Mouse (Mus musculus) kidney, adult 8-10 months (tissue): ENCODE measurements around the gene Trappc1.
A peak's percentile ranks its signal among the peaks of the same experiment; 100 is the strongest.

Experiments used
- DNase-seq, 2 experiments: peaks; one replicate each; pipeline ENCODE4 v3.0.0; 2022

The Trappc1 gene

GRCm38 (mm10) chr11:69331929-69332405 is 8.2 kb downstream of the Trappc1 start:
- peak; percentile 53 to 64 for DNase-seq

DNA sequence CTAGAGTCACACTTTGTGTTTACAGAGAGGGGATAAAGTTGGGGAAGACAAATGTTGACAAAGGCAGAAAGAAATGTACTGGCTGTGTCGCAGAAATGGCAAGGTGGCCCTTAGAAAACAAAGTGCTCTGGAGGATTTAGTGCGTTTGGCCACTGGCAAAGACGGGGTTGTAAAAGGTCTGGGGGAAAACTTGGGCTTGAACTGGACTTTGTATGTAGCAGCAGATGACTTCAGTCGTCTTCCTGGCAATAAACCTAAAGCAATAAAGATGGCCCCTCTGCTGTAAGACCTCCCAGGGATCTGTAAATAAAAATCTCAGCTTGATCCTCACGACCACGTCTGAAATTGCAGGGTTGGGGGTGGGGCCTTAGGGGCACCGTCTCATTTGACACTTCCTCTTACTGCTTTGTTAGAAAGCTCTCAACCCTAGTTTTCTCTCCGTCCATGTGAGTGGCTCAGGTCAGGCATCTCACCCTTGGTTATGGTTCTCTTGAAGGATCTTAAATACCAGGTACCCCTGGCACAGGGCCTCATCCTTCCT is 9.0 kb downstream of the Trappc1 start:
- no peak for DNase-seq

- no peak for DNase-seq
Measured at GRCm38 (mm10) chr11:69333922-69334321, 10.1 kb downstream of the Trappc1 start.

GRCm38 (mm10) chr11:69334796-69335195 is 11.0 kb downstream of the Trappc1 start:
- DNase-seq, result no peak

DNA sequence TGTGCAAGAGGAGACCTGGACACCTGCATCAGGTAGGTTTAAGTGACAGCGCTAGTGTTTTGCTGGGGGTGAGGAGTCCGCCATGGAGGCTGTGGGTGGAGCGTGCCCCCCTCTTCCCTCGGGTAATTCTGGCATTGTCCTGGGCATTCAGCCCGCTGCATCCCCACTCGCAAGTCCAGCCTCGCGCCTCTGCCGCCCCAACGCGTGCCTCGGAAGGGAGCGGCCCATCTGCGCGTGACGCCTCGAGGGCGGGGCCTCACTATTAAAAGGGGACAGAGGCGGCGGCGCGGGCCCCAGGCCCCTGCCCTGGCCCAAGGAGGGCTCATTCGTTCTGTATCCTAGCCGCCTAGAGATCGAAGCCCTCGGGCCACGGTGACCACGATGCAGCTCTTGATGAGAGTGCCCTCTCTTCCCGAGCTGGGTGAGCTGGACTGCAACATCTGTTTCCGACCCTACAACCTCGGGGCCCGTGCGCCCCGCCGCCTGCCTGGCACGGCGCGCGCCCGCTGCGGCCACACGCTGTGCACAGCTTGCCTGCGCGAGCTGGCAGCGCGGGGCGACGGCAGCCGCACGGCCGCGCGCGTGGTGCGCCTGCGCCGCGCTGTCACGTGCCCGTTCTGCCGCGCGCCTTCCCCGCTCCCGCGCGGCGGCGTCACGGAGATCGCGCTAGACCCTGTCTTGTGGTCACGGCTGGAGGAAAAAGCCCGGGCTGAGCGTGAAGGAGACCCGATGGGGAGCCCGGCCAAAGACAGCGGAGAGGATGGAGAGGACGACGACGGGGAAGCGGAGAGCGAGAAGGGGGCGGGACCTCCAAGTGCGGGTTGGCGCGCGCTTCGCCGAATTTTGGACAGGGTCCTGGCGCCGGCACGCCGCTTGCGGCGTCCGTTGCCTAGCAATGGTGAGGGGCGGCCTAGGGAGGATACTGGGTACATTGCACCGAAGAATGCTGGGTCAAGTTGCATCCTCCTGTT is 16.7 kb downstream of the Trappc1 start, which contains the start of gene Rnf227:
Gene Rnf227, plus strand, starts transcription at position 301 of the 971 bp plus-strand sequence.
- DNase-seq, result peak in 1 of 2 experiments; percentile 49

DNA sequence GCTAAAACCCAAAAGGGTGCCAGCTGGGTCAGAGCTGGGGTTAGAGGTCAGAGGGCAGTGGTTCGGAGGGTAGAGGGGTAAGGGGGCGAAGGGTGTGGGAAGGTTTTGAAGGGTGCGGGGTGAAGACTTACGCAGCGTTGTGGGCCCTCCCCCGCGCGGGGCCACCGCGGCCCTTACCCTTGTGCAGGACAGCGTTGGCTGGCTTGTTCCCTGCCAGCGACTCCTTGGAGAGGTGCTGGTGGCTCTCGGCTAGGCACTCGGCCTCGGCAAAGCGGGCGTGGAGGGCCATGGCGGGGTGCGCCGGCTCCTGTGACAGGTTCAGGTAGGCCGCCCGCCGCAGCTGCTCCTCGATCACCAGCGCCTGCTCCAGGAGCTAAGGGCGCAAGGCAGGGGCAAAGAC is 22.7 kb downstream of the Trappc1 start:
- no peak for DNase-seq

- no peak for DNase-seq
Measured at GRCm38 (mm10) chr11:69356544-69356943, 32.8 kb downstream of the Trappc1 start.

GRCm38 (mm10) chr11:69357690-69358089 is 33.9 kb downstream of the Trappc1 start:
- no peak for DNase-seq

DNA sequence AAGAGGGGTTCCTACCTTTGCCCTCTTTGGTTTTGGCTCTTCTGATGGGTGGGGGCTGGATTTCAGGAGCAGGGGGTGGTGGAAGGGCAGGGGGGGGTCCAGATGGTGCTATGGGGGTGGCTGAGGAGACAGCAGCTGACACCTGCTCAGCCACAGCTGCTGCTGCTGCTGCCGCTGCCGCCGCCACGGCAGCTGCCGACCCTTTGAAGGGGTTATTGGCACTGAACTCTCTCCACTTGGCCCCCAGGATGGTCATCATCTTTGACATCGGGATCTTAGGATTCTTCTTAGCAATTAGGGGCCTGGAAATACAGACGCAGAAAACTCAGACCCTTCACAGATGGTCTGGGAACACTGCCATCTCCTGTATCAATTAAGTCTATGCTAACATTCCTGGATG is 38.2 kb downstream of the Trappc1 start:
- no peak for DNase-seq

GRCm38 (mm10) chr11:69362479-69362878 is 38.7 kb downstream of the Trappc1 start:
- no peak for DNase-seq

- peak; percentile 69 to 85 for DNase-seq
Measured at GRCm38 (mm10) chr11:69364376-69364775, 40.6 kb downstream of the Trappc1 start.

GRCm38 (mm10) chr11:69364910-69365309 is 41.1 kb downstream of the Trappc1 start:
- peak; percentile 98 to 99 for DNase-seq

GRCm38 (mm10) chr11:69365722-69366121 is 41.9 kb downstream of the Trappc1 start:
- DNase-seq, result no peak

DNA sequence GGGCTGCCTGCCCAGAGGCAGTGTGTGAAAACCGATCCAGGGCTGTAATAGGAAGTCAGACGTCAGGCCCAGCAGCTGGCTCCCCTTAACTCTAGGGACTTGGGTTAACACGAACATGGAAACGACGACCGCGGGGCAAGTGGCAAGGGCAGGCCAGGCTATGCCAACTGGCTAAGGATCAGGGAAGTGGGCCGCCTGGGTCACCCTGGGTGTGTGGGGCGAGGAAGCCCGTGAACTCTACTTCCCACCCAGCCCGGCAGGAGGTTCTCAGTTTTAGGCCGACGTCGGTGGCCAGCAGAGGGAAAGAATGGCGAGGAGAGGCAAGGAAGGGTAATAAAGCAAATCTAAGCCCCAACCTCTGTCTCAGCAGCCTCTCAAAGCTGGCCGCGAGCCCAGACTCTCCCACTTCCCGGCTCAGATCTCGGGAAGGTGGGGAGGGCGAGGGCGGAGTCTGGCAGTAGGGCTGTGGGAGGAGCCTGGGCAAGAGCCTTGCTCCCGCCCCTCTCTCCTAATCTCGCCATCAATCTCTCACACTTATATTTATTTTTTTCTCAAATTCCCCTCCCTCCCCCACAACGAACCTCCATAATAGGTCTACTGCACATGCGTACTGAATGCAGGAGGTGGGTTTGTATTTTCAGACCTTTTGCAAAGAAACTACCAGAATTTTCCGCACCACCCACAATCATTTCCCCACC is 42.5 kb downstream of the Trappc1 start:
- DNase-seq, result peak; percentile 97

GRCm38 (mm10) chr11:69366855-69367615 is 43.3 kb downstream of the Trappc1 start:
- DNase-seq, result peak in 1 of 2 experiments; percentile 51

DNA sequence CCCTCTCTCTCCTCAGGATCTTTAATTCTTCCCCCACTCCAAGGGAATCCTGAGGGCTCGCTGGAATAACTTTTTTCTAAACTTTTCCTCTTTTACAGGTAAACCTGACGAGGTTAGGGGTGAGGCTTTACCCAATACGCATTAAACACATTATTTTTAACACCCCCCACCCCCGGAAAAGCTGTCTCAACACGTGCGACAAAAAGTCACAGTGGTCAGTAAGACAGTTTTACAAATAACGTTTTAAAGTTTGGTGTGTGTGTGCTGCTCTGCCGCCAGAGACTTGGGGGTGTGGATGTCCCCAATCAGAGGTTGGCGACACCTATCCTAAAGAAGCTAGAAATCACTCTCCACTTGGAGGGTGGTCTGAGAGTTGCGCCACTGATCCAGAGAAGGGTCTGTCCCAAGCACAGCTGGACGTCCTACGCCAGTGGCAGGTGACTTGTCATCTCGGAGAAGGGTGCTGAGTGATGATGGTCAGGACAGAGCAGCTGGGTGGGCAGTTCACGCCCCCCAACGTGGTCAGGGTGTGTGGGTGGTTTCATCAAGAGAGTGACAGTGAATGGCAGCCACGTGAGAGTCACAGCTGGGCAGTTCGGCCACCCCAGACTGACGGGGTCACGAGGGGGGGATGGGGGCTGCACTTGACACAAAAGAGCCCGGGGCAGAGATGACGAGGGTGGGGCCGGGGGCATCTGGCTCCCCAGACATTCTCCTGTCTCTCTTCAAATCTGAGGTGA is 44.0 kb downstream of the Trappc1 start:
- peak in 1 of 2 experiments; percentile 44 for DNase-seq

DNA sequence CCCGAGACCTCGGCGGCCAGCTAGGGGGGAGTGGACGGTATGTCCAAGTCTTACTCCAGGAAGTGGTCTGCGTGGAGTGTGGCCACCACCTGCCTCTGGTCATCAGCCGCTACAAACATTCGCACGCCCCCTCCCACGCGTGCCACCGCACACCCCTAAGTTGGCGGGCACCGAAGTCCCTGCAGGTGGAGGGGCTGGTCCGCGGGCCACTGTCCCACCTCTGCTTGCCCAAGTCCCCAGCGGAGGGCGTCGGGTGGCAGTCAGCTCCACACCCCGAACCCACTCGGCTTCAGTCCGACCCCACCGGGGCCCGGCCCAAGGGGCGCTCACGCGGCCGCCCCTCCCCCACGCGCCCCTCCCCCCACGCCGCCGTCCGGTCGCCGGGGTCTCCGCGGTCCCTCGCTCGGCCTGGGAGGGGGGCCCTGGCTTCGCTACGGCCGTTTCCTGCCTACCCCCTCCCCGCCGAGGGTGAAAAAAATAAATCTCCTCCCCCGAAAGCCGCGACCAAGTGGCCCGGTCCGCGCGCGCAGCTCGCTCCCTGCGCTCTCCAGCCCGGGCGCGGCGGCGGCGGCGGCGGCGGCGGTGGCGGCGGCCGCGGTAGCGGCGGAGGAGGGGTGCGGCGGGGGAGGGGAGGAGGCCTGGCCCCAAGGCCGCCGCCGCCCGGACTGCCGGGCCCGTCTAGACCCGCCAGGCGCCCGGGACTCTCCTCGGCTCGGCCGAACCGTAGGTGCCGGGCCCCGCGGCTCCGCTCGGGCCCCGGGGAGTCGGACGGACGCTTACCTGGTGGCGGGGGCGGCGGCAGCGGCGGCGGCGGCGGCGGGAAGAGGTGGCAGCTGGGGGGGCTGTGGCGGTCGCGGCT is 44.8 kb downstream of the Trappc1 start:
- DNase-seq, result peak in 1 of 2 experiments; percentile 38

DNA sequence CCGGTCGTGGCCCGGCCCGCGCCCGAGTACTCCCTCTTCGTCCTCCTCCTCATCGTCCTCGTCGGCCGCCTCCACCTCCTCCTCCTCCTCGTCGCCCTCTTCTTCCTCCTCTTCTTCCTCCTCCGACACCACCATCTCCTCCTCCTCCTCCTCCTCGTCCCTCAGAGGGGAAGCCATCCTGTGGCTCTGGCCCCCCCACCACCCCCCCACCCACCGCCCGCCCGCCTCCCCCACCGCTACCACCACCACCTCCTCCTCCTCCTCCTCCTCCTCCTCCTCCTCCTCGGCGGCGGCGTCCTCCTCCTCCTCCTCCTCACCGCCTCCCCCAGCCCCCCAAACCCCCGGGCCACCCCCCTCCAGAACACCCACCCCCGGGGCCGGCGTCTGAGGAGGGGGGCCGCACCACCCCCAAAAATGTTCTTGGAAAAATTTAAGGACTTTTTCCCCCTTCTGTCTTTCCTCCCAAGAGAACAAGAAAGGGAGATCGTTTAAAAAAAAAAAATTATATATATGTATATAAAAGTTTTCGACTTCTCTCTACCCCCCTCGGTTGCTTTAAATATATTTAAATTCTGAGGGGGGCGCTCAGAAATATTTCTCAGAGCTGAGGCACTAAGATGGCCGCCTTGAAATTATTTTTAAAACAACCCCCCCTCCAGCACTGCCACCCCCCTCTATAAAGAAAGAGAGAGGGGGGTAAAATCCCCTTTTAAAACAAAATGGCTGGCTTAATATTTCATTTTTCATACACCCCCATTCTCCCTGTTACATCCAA is 45.6 kb downstream of the Trappc1 start, which contains the start of gene Chd3:
Gene Chd3, minus strand, starts transcription at position 192 of the 775 bp plus-strand sequence.
- DNase-seq, result no peak

GRCm38 (mm10) chr11:69369990-69370816 is 46.4 kb downstream of the Trappc1 start:
- DNase-seq, result no peak
